8 mouse cellular contexts compared by ENCODE assay signal in the genomic region with DNA sequence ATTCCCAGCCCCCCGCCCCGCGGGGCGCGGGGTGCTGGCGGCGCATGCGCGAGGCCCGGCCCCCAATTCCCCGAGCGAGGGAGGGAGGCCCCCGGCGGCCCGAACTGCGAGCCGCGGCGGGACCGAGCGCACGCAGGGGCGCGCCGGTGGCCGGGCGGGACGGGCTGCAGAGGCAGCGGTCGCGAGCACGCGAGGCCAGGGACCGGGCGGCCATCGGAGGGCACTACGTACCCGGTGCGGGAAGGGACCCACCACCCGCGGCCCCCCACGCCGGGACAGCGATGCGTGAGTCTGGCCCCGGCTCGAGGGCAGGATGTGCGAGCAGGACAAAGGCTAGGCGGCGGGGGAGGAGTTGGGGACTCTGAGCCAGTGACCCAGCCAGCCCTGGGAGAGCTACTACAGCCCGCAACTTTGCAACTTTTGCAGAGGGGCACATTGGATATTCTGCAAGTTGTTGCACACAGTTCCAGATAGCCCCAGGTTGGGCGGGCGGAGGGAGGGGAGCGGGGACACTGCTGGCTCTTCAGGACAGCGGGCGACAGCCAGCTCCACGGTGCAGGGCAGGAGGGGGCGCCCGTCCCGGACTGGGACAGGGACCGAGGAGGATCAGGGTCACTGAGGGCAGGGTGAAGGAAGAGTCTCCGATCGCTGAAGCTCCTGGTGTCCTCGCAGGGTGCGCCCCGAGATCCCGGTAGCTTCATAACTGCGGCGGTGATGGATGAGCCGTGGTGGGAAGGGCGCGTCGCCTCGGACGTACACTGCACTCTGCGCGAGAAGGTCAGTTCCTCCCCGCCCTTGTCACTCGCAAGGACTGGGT. TPM values are rescaled to one million over a fixed set of nuclear protein-coding genes. Genes with fewer than 3 reads are reported as not detected.
DNase-seq lines count a peak whose midpoint lies in the region; ATAC-seq and TF ChIP-seq lines count a peak whose summit lies in the region.

A gene (plus strand): TSS at position 102 of the 817 bp plus-strand sequence.

- WGBS in intestine, postnatal 0 days = under 1% methylated on average over 77 of the region's 79 CpGs
- WGBS in liver, embryonic 13.5 days (ENCODE audit: insufficient replicate concordance) = under 1% methylated on average over 79 of the region's 79 CpGs
- WGBS in stomach, embryonic 16.5 days = under 1% methylated on average over 75 of the region's 79 CpGs

- H3K4me1 ChIP-seq in intestine, postnatal 0 days (replicated peaks; ENCODE audit: control insufficient read depth, insufficient read depth, low read length) = no peaks in the 10 kb centered on the region; the same call in 1 of the 2 replicates
- H3K4me1 ChIP-seq in liver, embryonic 13.5 days (replicated peaks) = no peaks in the 10 kb centered on the region; the same call in 1 of the 2 replicates
- H3K4me1 ChIP-seq in stomach, embryonic 16.5 days (ENCODE audit: control insufficient read depth, insufficient read depth, low read length) = no peaks in the 10 kb centered on the region

- H3K36me3 ChIP-seq in intestine, postnatal 0 days (ENCODE audit: control insufficient read depth, insufficient read depth) = peaks cover 7% of the 10 kb centered on the region; the same call in 1 of the 2 replicates
- H3K36me3 ChIP-seq in liver, embryonic 13.5 days = no peaks in the 10 kb centered on the region
- H3K36me3 ChIP-seq in stomach, embryonic 16.5 days (ENCODE audit: control insufficient read depth, insufficient read depth, low read length) = no peaks in the 10 kb centered on the region

- peak within 1 kb of the TSS; percentile 96 for H3K4me2 ChIP-seq in intestine, postnatal 0 days (replicated peaks; ENCODE audit: low read depth)
- H3K4me2 ChIP-seq in liver, embryonic 13.5 days = peak within 1 kb of the TSS; percentile 75
- H3K4me2 ChIP-seq in stomach, embryonic 16.5 days (ENCODE audit: low read depth, low read length) = peak within 1 kb of the TSS; percentile 83

- H3K9ac ChIP-seq in intestine, postnatal 0 days (ENCODE audit: low read depth, low read length) = peak within 1 kb of the TSS; percentile 80
- peak within 1 kb of the TSS; percentile 60 for H3K9ac ChIP-seq in liver, embryonic 13.5 days
- H3K9ac ChIP-seq in stomach, embryonic 16.5 days (ENCODE audit: low read length) = peak within 1 kb of the TSS; percentile 89

- H3K27me3 ChIP-seq in intestine, postnatal 0 days (replicated peaks; ENCODE audit: control insufficient read depth, insufficient read depth, low read length) = no peaks in the 10 kb centered on the region
- peaks cover 35% of the 10 kb centered on the region for H3K27me3 ChIP-seq in liver, embryonic 13.5 days
- H3K27me3 ChIP-seq in stomach, embryonic 16.5 days (ENCODE audit: control insufficient read depth, insufficient read depth, low read length) = no peaks in the 10 kb centered on the region

- peak; percentile 75 for ATAC-seq in intestine, postnatal 0 days
- peak; percentile 74 for ATAC-seq in liver, embryonic 13.5 days (ENCODE audit: low read depth)
- peak; percentile 88 for ATAC-seq in stomach, embryonic 16.5 days (ENCODE audit: insufficient read depth, low FRiP score)

- H3K27ac ChIP-seq in layer of hippocampus, adult 2 months = peak within 1 kb of the TSS; percentile 96
- peak within 1 kb of the TSS; percentile 86 for H3K27ac ChIP-seq in intestine, postnatal 0 days (ENCODE audit: low read depth, low read length)
- H3K27ac ChIP-seq in liver, embryonic 13.5 days = no peak within 1 kb of the TSS
- peak within 1 kb of the TSS; percentile 75 for H3K27ac ChIP-seq in stomach, embryonic 16.5 days (ENCODE audit: low read length)

- TF ChIP-seq CTCF in layer of hippocampus, adult 2 months (conservative IDR thresholded peaks at IDR 0.05) = peak; percentile 53
- TF ChIP-seq CTCF in intestine, postnatal 0 days (IDR thresholded peaks at IDR 0.05; ENCODE audit: low read depth) = peak; percentile 65

- H3K9me3 ChIP-seq in intestine, postnatal 0 days (ENCODE audit: control insufficient read depth) = no peaks in the 10 kb centered on the region
- H3K9me3 ChIP-seq in liver, embryonic 13.5 days (replicated peaks) = no peaks in the 10 kb centered on the region
- H3K9me3 ChIP-seq in stomach, embryonic 16.5 days (replicated peaks; ENCODE audit: control insufficient read depth, low read length) = no peaks in the 10 kb centered on the region

- H3K4me3 ChIP-seq in layer of hippocampus, adult 2 months = peak within 1 kb of the TSS; percentile 90
- H3K4me3 ChIP-seq in intestine, postnatal 0 days (ENCODE audit: low read depth, low read length) = peak within 1 kb of the TSS; percentile 74
- peak within 1 kb of the TSS; percentile 64 for H3K4me3 ChIP-seq in liver, embryonic 13.5 days (replicated peaks)
- peak within 1 kb of the TSS; percentile 77 for H3K4me3 ChIP-seq in stomach, embryonic 16.5 days (replicated peaks; ENCODE audit: low read length)

- peak; percentile 54 to 72 for DNase-seq in layer of hippocampus, adult 2 months (ENCODE audit: low spot score in 2 of 2)
- no peak for DNase-seq in layer of hippocampus, adult 9-10 months (ENCODE audit: low spot score)
- DNase-seq in embryo, embryonic 10.5 days (ENCODE audit: low spot score) = peak; percentile 88
- DNase-seq in heart, adult 18-20 months = peak; percentile 66 to 70
- no peak for DNase-seq in liver, embryonic 13.5 days
- DNase-seq in naive thymus-derived CD4-positive, alpha-beta T cell, adult 2 months (ENCODE audit: low read depth) = peak; percentile 40

RNA-seq across cellular contexts. Expression of the gene that starts here (rescaled TPM):
- 10 to 100 TPM; 10.8 to 15.5 TPM for total RNA-seq in layer of hippocampus, adult 2 months (2021)
- total RNA-seq in heart, adult 18-20 months (2021) = 1 to 10 TPM; 1.3 to 1.6 TPM
- polyA plus RNA-seq in intestine, postnatal 0 days (2015; fragmentation: Nextera tagmentation; extraction: Ambion mirVana) = 15.8 and 19.1 TPM in 2 replicates
- 2.7 and 2.8 TPM in 2 replicates for polyA plus RNA-seq in liver, embryonic 13.5 days (2015; fragmentation: Nextera tagmentation; extraction: Ambion mirVana)
- polyA plus RNA-seq in stomach, embryonic 16.5 days (2015; fragmentation: Nextera tagmentation; extraction: Ambion mirVana) = 9.9 and 11.0 TPM in 2 replicates

Comparison
In these comparisons a context has a peak if more than half of its experiments do, and no peak if none do; other contexts are left out.
1. RNA of the gene that starts here (total RNA-seq): 10.8 to 15.5 TPM in layer of hippocampus, adult 2 months; 1.3 to 1.6 TPM in heart, adult 18-20 months; every median in the first group is over 4 times any median in the second.
2. DNase-seq: peak in layer of hippocampus, adult 2 months (2 of 2), embryo, embryonic 10.5 days (single experiment), heart, adult 18-20 months (2 of 2) and naive thymus-derived CD4-positive, alpha-beta T cell, adult 2 months (single experiment); none in layer of hippocampus, adult 9-10 months (single experiment) and liver, embryonic 13.5 days (single experiment).
3. Peak in every context shown above with its lines, with median percentiles within 50 percentile points of each other: H3K4me3 ChIP-seq, ATAC-seq, H3K4me2 ChIP-seq and H3K9ac ChIP-seq.